Mouse (Mus musculus): ENCODE results near the gene Cish.

Gene Cish

DNA sequence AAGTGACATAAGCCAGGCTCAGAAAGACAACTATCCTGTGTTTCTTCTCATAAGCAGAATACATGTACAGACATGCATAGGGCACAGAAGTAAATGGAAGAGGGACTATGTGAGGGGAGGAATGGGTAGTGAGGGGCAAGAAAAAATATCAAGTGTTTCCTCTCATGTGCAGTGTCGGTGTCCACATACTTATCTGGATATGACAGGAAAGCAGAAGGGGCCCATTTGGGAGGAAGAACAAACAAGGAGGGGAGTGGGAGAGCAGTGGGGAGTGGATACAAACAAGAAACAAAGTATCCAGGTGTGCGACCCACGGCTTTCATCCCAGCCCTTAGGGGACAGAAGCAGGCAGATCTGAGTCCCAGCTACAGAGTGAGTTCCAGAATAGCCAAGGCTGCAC, 18.1 kb downstream of the Cish start:
- DNase-seq (ENCODE audit: low spot score in 2 of 2): no peak

- no peak for DNase-seq (ENCODE audit: low spot score in 2 of 2)
These were observed 20.0 kb downstream of the Cish start for GRCm38 (mm10) chr9:107315791-107316190.

GRCm38 (mm10) chr9:107322461-107323050, 26.7 kb downstream of the Cish start:
- DNase-seq (ENCODE audit: low spot score in 2 of 2): no peak

GRCm38 (mm10) chr9:107323558-107323957, 27.7 kb downstream of the Cish start:
- peak in 1 of 2 experiments; percentile 33 for DNase-seq (ENCODE audit: low spot score in 2 of 2)

DNA sequence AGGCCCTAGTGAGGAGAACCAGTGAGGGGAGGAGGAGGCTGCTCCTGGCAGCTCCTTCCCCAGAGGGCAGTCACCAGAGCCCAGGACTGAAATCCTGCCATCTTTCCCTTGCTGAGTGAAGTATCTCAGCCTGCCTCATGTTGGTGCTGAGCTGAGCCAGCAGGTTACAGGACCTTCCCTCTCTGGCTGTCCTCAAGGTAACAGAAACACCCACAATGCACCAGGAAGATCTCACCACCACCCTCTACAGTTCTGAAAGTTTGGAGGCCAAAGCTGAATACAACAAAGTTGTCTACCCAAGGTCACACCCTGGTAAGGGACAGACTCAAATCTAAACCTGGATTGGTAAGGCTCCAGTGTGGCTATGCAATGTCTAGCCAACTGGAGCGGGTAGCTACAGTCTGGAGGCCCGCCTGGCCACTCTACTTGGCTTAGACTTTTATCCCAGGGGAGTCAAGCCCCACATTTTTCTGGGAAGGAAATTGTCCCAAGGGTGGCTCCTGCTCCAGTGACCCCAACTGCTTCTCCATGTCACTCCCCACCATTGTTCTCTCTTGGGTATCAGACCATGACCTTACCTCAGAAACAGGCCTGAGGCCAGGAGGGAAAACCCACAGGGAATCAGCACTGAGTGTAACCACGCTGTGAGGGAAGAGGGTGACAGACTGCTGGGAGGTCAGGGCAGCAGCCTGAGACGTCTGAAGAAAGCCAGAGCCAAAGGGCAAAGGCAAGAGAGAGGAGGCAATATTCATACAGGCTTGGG, 29.2 kb downstream of the Cish start:
- no peak for DNase-seq (ENCODE audit: low spot score in 2 of 2)

DNA sequence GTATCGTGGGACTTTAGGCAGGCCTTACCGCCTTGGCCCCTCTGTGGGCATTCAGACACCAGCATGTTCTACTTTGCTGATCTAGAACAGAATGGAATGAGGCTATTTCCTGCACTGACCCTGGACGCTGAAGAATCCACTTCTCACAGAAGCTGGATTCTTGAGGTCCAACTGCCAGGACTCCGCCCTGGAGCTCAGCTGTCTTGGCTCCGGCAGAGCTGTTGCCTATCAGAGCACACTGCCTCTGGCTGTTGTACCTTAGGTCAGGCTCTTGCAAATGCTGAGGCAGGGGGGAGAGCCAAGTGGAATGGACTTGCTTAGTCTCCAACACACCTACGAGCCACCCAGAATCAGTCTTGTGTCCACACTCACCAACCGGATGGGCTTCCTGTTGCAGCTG, 30.1 kb downstream of the Cish start:
- no peak for DNase-seq (ENCODE audit: low spot score in 2 of 2)

DNA sequence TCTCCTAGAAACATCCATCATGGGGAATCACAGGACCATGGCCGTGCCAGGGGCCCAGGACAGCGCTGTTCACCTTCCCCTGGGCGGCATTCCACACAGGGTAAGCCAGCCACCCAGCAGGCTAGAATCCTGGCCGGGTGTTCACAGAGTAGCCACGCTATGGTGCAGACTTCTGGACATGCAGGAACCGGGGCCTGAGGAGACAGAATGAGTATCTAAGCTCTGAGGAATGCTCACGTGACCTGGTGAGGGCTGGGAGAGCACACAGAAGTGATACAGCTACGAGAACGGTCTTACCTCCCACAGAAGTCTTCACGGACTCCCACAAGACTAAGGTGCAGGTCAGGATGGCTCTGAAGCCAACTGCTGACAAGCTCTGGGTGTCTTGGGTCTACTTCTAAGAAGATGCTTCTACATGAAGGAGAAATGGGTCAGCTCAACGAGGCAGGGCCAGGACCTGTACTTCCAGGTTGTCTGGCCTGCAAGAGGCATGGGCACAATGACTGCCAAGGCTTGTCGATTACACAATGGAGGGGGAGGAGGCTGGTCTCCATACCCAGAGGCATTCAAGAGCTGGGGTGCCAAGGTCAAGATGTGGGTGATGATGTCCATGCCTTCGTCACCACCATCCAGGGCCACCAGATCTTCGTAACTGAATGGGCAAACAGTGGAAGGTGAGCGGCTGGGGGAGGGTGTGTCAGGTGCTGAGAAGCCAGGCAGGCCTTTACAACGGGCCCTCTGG, 32.2 kb downstream of the Cish start:
- no peak for DNase-seq (ENCODE audit: low spot score in 2 of 2)

GRCm38 (mm10) chr9:107330791-107331190, 35.0 kb downstream of the Cish start:
- DNase-seq (ENCODE audit: low spot score in 2 of 2): no peak

GRCm38 (mm10) chr9:107333686-107334085, 37.9 kb downstream of the Cish start:
- DNase-seq (ENCODE audit: low spot score in 2 of 2): peak in 1 of 2 experiments; percentile 79

- peak; percentile 77 to 87 for DNase-seq (ENCODE audit: low spot score in 2 of 2)
These were observed 38.5 kb downstream of the Cish start for GRCm38 (mm10) chr9:107334356-107334755.

DNA sequence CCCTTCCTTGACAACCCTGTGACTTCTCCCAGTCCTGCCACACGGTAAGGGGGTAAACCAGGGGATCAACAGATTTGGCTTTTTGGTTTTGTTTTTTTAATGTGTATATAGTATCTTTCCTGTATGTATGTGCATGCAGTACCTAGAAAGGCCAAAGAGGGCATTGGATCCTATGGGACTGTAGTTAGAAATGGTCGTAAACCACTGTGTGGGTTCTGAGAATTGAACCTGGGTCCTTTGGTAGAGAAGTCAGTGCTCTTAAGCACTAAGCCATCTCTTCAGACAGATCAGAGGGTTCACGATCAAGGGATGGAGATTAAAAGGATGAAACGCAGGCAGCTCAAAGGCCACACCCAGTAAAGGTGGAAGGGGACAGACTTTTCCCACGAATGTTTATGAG, 39.2 kb downstream of the Cish start:
- no peak for DNase-seq (ENCODE audit: low spot score in 2 of 2)

- DNase-seq (ENCODE audit: low spot score in 2 of 2): peak; percentile 76 to 82
These were observed 40.1 kb downstream of the Cish start for GRCm38 (mm10) chr9:107335909-107336308.

DNA sequence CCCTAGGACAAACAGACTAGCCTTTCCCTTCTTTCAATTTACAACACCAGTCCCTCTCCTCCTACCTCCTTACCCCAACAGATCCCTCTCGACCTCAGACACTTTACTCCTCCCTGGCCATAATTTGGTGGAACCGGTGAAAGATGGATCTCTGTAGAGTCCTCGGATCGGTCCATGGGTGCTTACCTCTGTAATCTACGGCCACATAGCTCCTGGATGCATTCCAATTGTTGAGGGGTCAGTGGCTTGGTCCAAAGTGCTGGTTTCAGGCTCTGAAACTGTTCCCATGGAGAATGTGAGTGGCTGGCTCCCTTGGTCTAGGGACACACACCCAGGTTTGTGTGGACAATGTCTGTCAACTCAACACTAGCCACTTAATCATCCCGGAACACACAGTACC, 40.6 kb downstream of the Cish start:
- no peak for DNase-seq (ENCODE audit: low spot score in 2 of 2)

DNA sequence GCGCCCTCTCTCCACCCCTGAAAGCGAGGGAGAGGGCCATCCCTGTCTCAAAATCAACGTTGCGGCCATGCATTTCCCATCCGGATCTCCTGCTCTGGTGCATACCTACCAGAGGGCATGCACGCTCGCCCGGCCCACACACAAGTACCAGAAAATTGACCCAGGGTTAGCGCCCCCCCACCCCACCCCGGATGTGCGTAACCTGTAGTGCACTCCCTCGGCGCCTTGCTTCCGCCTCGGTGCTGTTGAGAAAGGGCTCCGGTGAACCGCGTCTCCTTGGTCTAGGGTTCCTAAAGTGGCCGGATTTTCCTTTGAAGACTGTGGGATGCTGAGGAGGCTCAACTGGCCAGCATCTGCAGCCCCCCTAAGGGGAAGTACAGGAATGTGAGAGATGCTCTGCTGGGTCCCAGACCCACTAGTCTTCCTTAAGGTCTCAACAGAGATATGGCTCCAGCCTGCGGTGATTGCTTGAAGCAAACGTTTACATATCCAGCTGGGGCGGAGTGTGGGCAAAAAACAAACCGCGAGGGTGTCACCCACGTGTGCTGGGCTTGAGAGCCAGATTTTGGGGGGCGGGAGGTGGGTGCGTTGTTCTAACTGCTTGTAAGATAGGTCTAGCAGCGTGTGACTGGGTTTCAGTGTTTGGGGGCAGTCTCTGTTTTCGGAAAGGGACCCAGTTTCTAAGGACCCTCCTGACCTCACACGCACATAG, 42.5 kb downstream of the Cish start, which contains the start of gene Hemk1:
Gene Hemk1 (minus strand): TSS at position 179 of the 712 bp plus-strand sequence.
- DNase-seq (ENCODE audit: low spot score in 2 of 2): peak; percentile 63 to 75

GRCm38 (mm10) chr9:107340267-107340859, 44.5 kb downstream of the Cish start, which contains the start of gene 6430571L13Rik:
TSS of gene 6430571L13Rik (plus strand) at chr9:107340602.
- DNase-seq (ENCODE audit: low spot score in 2 of 2): peak; percentile 78 to 85

DNA sequence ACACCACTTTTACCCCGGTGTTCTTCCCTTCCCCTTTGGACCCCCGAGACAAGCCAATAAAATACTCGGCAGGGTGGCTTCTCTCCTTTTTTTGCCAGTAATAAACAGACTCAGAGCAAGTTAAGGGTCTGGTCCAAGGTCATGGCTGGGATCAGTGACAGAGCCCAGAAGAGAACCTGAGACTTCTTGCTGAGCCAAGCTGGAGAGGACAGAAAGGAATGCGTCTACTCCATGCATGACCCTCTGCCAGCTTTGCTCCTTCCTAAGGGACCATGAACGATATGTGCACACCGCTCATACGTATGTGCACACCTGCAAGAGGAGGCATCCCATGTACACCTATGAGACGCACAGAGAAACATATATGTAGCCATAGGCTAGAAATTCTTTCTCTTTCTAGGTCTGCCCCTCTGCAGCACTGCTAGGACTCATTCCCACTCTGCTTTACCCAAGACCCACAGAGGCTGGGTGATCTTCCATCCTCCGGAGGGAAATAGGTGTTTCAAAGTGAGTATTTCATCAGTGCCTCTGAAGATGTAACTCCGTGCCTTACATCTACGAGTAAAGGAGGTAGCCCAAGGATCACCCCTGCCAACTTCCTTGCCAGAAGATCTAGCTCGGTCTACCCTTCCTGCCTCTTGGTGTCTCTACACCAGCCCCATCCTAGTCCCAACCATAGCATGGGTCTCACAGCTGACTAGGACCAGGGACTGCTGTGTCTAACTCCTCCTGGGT, 45.3 kb downstream of the Cish start:
- DNase-seq (ENCODE audit: low spot score in 2 of 2): no peak

- no peak for DNase-seq (ENCODE audit: low spot score in 2 of 2)
These were observed 46.4 kb downstream of the Cish start for GRCm38 (mm10) chr9:107342201-107342709.

GRCm38 (mm10) chr9:107343146-107343943, 47.5 kb downstream of the Cish start:
- no peak for DNase-seq (ENCODE audit: low spot score in 2 of 2)

DNA sequence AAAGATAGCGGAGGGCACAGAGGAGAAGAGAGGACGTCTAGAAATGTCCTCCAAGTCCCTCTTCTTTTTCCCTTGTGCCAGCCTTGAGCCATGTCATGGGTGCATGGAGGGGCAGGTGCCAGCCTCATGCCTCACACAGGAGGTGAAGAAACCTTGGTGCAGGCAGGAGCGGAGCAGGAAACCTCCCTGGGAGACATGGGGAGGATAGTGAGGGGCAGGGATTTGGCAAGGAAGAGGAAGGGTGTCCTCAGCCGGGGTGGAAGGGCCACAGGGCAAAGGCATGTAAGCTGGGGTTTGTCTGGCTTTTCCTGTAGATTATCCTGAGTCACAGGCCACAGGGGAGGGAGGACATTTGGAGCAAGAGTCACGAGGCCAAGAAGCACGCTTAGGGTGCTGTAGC, 48.2 kb downstream of the Cish start:
- DNase-seq (ENCODE audit: low spot score in 2 of 2): no peak

DNA sequence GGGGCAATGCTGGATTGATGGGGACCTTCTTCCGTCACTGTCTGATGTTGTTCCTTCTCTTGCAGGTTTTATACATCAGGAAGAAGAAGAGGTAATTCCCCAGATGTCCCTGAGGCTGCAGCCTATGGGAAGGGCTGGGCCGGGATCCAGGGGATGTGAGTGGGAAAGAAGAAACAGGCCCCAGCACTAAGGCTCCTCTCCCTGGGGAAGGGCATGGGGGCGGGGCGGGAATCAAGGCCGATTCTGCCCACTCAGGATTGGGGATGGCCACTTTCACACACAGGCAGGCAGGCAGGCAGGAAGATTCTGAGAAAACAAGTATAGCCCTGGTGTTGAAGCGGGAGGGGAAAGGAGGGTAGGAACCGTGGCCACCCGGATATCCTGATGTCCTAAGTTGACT, 50.3 kb downstream of the Cish start:
- no peak for DNase-seq (ENCODE audit: low spot score in 2 of 2)

Measured in natural killer cell, adult 2 months (primary cell).